Mouse (Mus musculus): ENCODE measurements around the gene Cox16.
A peak's percentile ranks its signal among the peaks of the same experiment; 100 is the strongest.
"Not testable (repeated sequence)": the region's sequence is repeated elsewhere in the genome, so short reads cannot be mapped to it uniquely, and the experiment has no call there.

The Cox16 gene

GRCm38 (mm10) chr12:81484727-81485191 lies at the start of gene Cox16:
Gene Cox16, minus strand, starts transcription at chr12:81485127.
- peak; percentile 98 for ATAC-seq (ENCODE audit: low TSS enrichment)

GRCm38 (mm10) chr12:81533029-81533419 lies 48.1 kb upstream of the Cox16 start:
- ATAC-seq (ENCODE audit: low TSS enrichment) = no peak

- ATAC-seq (ENCODE audit: low TSS enrichment) = peak; percentile 100
These were observed 47.5 kb upstream of the Cox16 start, which contains the start of the genes Gm20498 and Synj2bp for GRCm38 (mm10) chr12:81532316-81533028. Gene Gm20498, minus strand, starts transcription at chr12:81532905. Gene Synj2bp, minus strand, starts transcription at chr12:81532911.

GRCm38 (mm10) chr12:81530587-81530986 lies 45.7 kb upstream of the Cox16 start:
- not testable (repeated sequence) for ATAC-seq (ENCODE audit: low TSS enrichment)

GRCm38 (mm10) chr12:81496906-81497305 lies 12.0 kb upstream of the Cox16 start:
- not testable (repeated sequence) for ATAC-seq (ENCODE audit: low TSS enrichment)

GRCm38 (mm10) chr12:81490491-81490890 lies 5.6 kb upstream of the Cox16 start:
- no peak for ATAC-seq (ENCODE audit: low TSS enrichment)

- no peak for ATAC-seq (ENCODE audit: low TSS enrichment)
These were observed 384 bp upstream of the Cox16 start for GRCm38 (mm10) chr12:81485311-81485710.

- ATAC-seq (ENCODE audit: low TSS enrichment) = no peak
These were observed 715 bp downstream of the Cox16 start for GRCm38 (mm10) chr12:81484212-81484611.

- ATAC-seq (ENCODE audit: low TSS enrichment) = no peak
These were observed 1.3 kb downstream of the Cox16 start for GRCm38 (mm10) chr12:81483656-81484055.

GRCm38 (mm10) chr12:81459051-81459450 lies 25.9 kb downstream of the Cox16 start:
- not testable (repeated sequence) for ATAC-seq (ENCODE audit: low TSS enrichment)

- ATAC-seq (ENCODE audit: low TSS enrichment) = not testable (repeated sequence)
These were observed 45.9 kb downstream of the Cox16 start for GRCm38 (mm10) chr12:81438985-81439384.

- ATAC-seq (ENCODE audit: low TSS enrichment) = not testable (repeated sequence)
These were observed 50.1 kb downstream of the Cox16 start for GRCm38 (mm10) chr12:81434778-81435177.

- ATAC-seq (ENCODE audit: low TSS enrichment) = no peak
These were observed 63.1 kb downstream of the Cox16 start, which contains the start of gene Adam4 for GRCm38 (mm10) chr12:81421846-81422245. Gene Adam4, minus strand, starts transcription at chr12:81421946.

GRCm38 (mm10) chr12:81413211-81413610 lies 71.7 kb downstream of the Cox16 start:
- peak; percentile 27; the same call in 1 of the 2 replicates for ATAC-seq (ENCODE audit: low TSS enrichment)

- no peak for ATAC-seq (ENCODE audit: low TSS enrichment)
These were observed 76.0 kb downstream of the Cox16 start for GRCm38 (mm10) chr12:81408966-81409365.

- ATAC-seq (ENCODE audit: low TSS enrichment) = peak; percentile 89
These were observed 82.7 kb downstream of the Cox16 start for GRCm38 (mm10) chr12:81402187-81402586.

GRCm38 (mm10) chr12:81379364-81379763 lies 105.6 kb downstream of the Cox16 start, which contains the start of gene Gm4787:
Gene Gm4787, minus strand, starts transcription at chr12:81379464.
- ATAC-seq (ENCODE audit: low TSS enrichment) = not testable (repeated sequence)

- ATAC-seq (ENCODE audit: low TSS enrichment) = no peak
These were observed 151.1 kb downstream of the Cox16 start for GRCm38 (mm10) chr12:81333841-81334240.

GRCm38 (mm10) chr12:81332875-81333421 lies 152.0 kb downstream of the Cox16 start, which contains the start of gene Slc8a3:
Gene Slc8a3, minus strand, starts transcription at chr12:81333180.
- peak; percentile 70 for ATAC-seq (ENCODE audit: low TSS enrichment)

- peak; percentile 44 for ATAC-seq (ENCODE audit: low TSS enrichment)
These were observed 152.7 kb downstream of the Cox16 start for GRCm38 (mm10) chr12:81331937-81332874.

GRCm38 (mm10) chr12:81331046-81331638 lies 153.8 kb downstream of the Cox16 start:
- ATAC-seq (ENCODE audit: low TSS enrichment) = no peak
